Mouse (Mus musculus) gastrocnemius, postnatal 10 days (tissue): ENCODE measurements at regions not wholly inside any gene's neighbourhood (a gene's known extent, or its start where the extent isn't known, plus 50 kb on each side); places are given as distances from the start of the nearest gene placed in this dataset.
A peak's percentile ranks its signal among the peaks of the same experiment; 100 is the strongest.

Source experiments
- DNase-seq: peaks from one replicate; pipeline ENCODE4 v3.0.0; 2021; ENCODE audit warnings: mixed read lengths

DNA sequence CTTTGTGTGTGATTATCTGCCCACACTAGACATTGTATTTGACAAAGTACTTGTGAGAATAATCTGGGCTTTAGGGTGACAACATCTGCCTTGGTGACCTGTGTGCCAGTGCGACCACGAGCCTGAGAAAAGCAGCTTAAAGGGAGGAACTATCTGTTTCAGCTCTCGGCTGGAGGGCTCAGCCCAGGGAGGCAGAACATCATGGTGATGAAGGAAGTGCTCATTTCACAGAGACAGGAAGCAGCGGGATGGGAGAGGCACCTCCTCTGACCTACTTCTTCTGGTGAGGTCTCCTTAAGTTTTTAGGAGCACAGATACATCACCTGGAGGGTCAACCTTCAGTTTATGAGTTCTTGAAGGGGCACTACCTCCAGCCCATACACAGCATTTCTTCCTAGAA lies 89.8 kb downstream of the Kif26a start:
- DNase-seq, result no peak

DNA sequence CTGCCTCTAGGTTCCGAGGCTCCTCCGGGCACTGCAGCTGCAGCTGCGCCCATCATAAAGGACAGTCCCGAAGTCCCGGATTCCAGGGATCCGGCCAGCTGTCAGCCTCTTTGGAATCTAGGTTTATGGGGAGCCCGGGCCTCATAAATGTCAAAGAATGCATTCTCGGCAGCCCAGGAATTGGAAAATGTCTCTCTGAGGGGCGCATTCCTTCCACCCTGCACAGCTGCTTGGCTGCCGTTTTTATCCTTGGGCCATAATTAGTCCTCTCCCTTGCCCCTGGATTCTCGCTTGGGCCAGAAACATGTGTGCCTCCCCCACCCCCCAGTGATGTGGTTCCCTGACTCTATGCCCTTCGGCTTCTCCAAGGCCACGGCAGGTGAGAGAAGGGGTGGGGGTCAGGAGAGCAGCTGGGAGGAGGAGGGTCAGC lies 91.1 kb downstream of the Kif26a start:
- peak; percentile 24 for DNase-seq

DNA sequence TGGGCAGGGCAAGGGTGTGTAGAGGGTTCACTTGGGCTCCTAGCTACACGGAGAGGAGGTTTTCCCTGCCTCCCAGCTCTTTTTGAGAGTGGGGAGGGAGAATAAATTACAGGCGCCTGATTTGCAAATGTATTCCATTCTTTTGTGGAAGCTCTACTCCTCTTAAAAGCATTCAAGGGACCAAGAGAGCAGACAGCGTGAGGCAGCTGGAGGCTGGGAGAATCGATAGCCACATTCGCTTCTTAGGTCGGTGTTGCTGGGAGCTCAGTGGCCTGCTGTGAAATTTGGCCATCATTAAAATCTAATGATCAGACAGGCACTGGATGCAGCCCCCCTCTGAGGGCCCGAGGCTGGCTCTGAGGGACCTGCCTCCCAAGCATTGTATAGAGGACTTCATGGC lies 92.8 kb downstream of the Kif26a start:
- DNase-seq, result no peak

DNA sequence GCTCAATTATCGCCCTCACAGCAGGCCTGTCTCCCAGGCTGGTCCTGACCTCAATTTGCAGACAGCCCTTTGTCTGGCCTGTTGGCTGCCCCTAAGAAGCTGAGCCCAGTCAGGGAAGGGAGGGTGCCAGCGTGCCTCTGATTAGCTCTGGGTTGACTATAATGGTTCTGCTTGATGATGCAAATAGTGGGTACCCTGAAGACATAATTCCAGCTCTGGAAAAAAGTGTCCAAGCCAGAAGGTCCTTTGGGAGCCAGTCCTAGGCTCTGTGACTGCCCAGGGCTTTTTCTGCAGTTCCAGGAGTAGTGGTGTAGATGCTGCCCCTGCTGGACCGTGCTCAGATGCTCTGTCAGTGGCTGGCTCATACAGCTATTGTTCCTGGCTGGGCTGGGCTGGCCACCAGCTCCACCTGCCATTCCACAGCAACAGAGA lies 95.7 kb downstream of the Kif26a start:
- DNase-seq, result no peak

DNA sequence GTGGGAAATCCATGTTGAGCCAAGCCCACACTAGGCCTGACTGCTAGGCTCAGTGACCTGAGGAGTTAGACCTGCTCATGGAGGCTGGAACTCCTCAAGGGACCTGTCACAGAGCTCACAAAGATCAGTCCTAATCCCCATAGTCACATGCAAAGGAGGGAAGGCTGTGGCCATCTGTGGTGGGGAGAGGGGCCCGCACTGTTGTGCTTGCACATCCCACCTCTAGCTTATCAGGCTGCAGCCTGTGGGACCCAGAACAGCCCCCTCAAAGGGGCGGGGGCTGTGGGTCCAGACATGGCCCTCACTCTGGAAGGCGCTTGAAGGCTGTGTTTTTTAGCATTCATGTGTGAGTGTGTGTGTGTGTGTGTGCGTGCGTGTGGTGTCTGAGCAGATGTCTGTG lies 97.2 kb downstream of the Kif26a start:
- no peak for DNase-seq

DNA sequence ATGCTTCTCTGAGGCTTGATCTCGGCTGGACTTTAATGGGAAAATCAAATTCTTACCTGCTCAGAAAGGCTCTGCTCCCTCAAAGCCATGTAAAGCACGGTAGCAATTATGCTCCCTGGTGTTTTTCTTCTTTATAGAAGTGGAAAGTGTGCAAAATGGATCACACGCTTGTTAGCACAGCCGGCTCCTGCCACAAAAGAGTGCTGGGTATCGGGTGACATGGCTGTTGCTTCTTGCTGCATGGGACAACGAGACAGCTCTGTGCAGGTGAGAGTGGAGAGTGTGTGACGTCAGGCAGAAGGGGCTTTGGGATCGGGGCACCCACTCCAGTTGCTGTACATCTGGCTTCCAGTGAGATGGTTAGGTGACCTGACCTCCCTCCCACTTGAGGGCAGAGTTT lies 104.9 kb downstream of the Kif26a start:
- DNase-seq, result no peak

DNA sequence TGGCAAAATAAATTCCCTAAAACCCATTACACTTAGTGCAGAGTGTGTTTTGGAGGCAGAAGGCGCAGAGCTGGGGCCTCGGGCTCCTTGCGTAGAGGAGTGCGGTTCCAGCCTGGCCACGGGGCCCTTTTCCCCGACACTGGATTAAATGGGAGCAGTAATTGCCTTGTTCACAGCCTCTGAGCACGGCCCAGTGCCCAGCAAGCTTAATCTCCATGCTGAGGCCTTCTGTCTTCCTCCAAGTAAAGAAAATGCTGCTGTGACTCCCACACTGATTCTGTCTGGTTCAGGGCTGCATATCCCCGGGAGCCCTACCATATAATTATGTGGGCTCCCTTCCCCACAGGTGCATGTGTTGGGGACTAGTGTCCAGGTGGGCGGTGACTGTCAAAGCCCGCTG lies 107.5 kb downstream of the Kif26a start:
- DNase-seq, result no peak

DNA sequence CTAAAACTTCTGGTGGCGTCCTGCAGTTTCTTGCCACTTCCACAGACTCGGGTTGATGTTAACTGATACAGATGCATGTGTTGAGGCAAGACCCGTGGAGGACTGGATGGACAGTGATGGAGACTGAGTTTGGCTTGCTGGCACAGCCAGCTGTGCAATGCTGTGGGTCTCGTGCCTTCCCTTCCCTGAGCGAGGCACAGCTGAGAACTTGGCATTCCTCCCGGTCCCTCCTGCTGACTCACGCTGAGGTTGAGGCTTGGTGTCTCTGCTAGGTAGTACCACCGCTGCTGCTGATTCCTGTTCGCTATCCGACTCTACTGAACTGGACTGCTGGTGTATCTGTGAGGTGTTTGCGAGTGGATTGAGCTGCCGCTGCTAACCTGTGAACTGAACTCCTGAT lies 109.2 kb downstream of the Kif26a start:
- peak; percentile 34 for DNase-seq

DNA sequence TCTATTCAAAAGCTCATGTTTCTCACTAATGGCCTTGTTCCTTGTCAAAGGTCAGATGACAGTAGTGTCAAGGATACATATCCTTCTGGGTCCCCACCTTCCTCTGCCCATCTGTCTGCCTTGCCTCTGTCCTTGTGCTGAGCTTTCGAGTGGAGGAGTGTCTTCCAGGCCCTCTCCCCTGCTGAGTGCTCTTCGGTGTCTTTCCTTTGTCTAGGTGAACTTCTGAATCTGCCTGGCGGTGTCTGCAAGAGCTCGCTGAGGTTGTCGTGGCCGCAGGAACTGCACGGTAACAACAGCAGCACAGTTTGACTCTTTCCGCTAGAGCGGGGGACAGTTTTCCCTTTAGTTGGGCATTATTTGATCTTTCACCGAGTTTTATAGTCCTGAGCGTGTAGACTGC lies 111.7 kb downstream of the Kif26a start:
- DNase-seq, result no peak

DNA sequence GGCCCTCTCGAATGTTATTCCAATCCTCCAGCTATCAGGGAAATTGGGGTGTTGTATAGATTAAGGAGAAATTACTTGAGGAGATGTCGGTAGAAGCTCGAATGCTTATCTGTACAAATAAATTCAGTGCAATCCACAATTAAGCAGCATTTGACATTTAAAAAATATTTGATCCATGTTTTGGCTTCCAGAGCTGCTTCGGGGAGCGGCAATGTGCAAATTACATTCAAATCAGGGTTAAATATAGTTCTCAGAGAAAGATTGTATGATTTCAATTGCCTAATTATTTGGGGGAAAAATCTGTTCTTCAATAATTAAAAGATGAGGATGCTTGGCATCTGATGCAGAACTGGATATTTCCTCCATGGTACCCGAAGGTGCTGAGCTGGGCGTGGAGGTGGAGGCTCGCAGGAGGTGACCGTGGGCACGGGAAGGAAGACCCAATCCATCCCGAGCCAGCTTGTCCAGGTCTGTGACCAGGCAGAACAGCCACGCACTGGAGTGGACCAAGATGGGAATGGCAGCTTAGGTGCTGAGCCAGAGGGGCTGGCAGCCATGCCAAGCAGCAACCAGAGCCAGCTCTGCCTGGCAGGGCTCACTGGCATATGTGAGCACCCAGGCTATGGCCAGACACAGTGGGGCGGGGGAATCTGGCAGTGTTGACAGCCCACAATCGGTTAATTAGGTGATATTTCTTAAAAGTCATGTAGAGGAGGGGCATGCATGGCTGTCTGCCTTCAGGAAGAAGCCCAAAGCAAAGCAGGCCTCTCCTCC lies 117.5 kb downstream of the Kif26a start:
- peak; percentile 49 for DNase-seq

DNA sequence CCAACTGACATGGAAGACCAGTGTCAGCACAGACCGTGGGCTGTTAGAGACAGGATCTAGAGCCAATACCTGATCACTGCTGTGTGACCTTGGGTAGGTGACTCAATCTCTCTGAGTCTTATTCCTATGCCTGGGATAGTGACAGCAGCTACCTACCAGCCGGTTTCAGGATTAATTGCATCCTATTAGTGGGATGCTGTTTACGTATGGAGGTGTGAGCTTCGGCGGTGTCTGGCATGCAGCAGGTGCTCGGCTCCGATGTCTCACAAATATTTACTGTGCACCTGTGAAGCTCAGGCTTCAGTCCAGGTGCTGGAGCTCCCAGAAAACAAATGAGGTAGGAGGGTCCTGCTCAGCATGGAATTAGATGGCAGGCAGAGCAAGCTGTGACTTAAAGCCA lies 118.2 kb downstream of the Kif26a start:
- no peak for DNase-seq

DNA sequence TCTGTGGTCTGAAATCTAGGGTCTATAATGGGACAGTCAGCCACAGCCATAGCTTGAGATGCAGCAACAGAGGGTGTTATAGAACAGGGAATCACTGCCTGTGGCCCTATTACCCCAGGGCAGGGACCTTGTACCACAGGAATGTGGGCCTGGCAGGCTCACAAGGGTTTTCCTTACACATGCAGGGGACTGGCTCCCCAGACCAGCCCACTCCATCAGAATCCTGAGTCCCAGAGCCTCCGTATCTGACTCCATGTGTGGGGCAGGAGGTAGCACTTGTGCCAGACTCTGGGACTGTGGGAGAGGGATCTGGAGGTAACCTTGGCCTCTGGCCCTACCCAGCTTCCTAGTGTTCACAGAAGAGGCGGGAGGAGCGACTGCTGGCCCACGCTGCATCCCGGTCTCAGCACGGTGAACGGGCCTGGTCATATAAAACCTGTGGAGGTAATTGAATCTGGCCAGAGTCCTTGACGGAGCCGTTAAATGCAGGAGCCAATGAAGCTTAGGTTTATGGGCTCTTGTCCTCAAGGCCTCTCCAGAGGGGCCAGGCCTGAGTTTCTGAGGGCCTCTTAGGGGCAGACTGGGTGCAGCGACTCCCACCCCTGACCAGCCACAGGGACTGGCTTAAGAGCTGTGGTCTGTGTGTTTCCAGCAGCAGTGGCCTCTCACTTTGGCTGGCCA lies 119.4 kb downstream of the Kif26a start:
- no peak for DNase-seq

DNA sequence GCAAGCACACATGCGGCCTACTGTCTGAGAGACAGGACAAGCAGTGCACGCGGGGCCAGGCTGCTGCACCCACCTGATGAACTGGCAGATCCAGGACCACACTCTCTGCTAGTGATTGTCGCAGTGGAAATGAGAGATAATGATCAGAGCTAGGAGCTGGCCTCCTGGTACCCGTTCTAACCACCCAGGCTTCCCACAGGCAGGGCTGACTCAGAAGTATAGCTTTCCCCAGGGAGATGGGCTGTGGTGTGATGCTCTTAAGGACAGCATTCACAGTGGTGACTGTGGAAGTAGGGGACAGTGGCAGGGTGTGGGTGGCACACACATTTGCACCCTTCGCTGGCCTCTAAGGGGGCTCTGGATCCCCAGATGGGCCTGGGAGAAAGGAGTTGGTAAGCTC lies 128.0 kb downstream of the Kif26a start:
- no peak for DNase-seq

DNA sequence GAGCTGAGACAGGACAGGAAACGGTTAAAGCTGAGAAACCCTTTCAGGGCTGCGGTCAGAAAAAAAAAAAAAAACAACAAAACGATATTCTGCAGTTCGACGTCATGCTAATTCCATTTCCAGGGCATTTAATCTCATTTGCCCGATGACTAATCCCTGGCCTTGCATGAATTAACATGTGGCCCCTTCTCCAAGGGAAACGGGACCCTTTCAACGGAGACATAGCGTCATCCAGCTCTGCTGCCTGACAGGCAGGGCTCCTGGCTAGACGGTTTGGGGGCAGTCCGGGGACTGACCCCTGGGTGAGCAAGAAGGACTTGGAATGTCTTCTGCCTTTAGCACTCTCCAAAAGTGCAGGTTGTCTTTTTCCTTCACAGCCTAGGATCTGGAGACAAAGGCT lies 128.7 kb downstream of the Kif26a start:
- DNase-seq, result no peak

DNA sequence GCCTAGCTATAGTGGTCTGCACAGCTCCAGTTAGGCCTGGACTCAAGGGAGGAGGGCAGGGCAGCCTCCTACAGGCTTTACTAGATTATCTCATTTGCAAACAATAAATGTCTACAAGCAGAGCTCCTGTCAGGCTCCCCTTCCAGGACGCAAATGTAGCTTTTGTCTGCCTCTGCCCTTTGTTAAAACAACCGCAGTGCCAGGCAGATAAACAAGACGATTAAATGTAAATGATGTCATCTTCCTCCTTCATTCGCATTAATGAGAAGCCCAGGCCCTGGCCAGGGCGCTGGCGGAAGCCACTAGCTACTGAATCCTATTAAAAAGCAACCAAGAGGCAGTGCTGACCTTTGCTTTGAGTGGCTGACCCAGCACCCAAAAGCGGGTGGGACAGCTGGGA lies 130.6 kb downstream of the Kif26a start:
- no peak for DNase-seq

DNA sequence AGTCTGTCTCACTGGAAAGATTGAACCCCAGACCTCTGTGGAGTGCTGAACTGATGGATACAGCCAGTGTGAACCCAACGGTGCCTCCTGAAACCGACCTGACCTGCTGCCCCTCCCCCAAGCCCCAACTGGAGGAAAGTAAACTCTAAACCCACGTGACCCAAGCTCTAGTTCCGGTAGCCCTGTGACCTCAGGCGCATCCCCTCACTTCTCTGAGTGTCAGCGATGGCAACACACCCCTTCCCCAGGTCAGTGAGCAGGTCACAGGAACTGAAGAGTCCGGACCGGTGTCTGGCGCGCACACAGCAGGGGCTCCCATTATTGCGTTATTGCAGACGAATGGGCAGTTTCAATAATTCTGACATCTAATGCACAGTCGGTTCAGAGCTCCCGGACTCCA lies 131.5 kb downstream of the Kif26a start:
- no peak for DNase-seq

DNA sequence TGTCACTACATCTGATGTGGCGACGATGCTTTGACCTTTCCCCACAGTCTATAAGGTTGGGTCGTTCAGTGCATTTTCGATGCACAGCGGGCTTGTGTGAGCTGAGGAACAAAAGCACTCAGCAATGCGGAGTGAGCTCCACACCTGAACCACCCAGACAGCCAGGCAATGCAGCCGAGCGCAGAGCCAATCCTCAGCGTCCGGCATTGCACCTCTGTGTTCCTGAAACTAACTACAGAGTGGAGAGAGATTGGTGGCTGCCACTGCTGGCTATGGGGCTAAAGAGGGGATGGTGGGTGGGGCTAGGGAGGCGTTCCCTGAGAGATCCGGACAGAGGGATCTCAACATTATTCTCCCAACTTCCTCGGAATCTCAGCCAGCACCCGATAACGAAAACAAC lies 139.1 kb downstream of the Kif26a start:
- no peak for DNase-seq

DNA sequence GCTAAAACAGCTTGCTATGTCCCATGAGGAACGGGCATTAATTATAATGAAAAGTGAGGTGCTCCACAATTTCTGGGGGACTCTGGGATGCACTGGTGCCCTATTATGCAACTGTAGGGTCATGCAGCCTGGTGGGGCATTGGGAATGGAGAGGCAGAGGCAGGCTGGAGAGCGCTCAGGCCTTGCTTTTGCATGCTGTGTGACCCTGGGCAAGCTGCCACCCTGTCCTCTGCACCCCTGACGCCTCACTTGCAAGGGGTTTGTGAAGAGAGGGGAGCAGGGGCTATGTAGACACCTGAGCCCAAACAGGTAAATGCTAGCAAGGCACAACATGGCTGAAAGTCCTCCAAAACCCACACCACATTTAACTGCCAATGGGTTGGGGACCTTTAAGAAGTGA lies 142.8 kb downstream of the Kif26a start:
- no peak for DNase-seq

DNA sequence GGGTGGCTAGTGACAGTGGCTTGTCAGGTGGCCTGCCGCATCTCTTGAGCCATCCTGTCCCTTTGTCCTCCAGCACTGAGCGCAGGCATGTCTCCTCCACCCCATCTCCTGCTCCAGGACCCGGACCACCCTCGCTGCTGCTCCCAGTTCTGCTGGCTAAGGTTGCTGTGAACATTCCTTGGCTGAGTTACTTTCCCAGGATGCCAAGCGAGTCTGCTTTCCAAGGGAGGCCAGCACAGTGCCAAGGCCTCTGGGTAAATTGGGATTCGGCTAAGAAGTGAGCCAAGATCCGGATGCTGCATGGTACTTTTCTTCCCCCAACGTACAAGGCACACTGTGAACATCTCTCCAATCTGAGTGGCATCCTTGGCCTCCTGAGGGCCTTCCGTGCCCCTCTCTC lies 144.3 kb downstream of the Kif26a start:
- no peak for DNase-seq

DNA sequence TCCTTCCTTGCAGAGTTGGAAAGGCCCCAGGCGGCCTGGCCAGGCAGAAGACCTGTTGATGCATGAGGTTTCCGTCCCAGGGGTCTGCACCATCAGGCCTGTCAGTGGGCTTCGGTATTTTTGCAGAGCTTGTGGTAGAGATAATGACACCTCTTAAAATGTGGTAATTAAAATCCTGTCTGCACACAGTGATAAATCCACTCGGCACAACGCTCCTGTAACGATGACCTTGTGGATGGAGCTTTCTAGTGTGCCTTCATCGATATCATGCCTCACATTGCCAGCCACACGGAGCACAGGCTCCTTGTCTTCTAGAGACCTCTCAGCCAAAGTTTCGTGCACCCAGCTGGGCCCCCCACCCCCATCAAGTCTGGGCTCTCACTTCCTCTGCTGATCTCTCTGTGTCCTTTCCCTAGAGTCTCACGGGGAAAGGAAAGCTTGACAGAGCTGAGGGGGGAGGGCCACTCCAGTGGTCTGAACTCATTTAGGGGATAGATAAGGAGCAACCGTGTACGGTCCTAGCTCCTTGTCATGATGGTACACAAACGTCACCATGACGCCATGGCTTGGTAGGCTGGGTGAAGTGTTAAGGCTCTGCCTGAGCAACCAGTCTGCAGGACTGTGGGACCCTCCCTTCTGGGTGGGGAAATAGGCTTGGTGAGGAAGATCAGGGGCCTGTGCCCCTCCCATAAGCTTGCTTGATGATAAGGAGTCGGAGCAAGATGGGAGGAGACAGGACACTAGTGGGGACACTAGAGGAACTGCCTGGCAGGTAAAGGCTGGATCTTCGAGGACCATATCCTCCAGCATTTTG lies 145.9 kb downstream of the Kif26a start:
- no peak for DNase-seq

DNA sequence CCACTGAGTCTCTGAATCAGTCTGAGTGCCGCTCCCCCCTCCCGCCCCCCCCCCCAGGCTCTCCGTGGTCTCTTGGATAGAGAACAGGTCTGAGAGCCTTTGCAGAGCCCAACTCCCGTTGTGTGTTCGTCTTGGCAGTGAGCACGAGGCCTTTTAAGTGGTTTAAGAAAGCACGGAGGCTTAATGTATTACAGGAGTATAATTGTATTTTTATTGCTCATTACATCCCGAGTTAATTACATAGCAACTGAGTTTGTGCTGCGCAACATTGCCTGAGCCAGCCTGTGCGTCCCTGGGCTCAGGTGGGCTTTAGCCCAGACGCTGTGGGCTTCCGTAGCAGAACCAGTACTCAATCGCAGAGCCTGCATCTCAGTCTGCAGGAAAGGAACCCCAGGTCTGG lies 147.1 kb downstream of the Kif26a start:
- DNase-seq, result no peak

DNA sequence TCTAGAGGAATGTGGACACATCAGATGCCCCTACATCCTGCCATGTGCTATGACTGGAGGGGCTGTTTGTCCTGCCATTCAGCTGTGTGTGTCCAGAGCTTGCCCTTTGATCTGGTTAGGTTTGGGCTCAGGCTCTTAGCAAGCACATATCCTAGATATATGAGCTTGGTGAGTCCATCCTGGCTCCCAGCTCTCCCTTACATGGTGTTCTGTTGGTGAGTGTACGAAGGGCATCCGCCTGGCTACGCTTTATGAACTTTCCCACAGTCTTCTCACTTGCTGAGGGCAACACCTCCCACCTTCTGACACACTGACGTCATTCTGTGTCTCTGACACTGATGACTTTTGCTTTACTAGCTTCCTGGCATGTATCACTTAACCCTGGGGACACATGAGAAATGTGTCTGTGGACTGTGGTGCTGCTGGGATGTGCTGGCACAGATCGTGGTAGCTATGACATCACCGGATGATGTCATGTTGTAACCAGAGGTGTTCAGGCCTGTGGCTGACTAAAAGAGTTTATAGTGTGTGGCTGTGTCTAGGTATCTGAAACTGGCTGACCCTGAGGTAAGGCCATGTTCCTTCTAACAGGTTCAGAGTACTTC lies 149.4 kb downstream of the Kif26a start:
- DNase-seq, result no peak

DNA sequence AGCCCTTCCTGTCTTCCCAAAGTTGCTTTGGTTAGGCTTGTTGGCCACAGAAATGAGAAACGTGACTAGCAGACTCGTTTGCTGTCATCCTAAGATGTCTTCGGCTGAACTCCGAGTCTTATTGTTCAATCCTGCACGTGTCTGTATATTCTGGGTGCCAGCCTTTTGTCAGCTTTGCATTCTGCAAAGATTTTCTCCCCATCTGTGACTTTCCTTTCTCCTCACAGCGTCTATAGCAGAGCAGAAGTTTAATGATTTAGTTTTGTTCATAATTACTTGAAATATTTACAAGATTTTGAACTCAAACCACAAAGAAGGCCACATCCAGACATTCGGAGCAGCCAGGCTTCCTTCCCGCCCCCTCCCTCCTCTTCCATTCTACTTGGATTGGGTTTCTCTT lies 152.5 kb downstream of the Kif26a start:
- DNase-seq, result no peak
